Mouse (Mus musculus) cerebellum, adult 2 months (tissue): Measurements from ENCODE around the gene Col5a3.

ENCODE experiments used
- CTCF ChIP-seq: fragments of 200-500 bp; IDR thresholded peaks from 2 replicates; pipeline ENCODE4 v1.5.1; 2011; ENCODE audit warnings: low read depth, mild to moderate bottlenecking, control low read depth, low read length, moderate library complexity, borderline replicate concordance; ENCODE audit not compliant: insufficient read depth
- POLR2A ChIP-seq: fragments of 200-500 bp; IDR thresholded peaks from 2 replicates; pipeline ENCODE4 v1.6.1; 2011; ENCODE audit warnings: low read length, control low read depth, borderline replicate concordance; ENCODE audit not compliant: insufficient read depth

DNA sequence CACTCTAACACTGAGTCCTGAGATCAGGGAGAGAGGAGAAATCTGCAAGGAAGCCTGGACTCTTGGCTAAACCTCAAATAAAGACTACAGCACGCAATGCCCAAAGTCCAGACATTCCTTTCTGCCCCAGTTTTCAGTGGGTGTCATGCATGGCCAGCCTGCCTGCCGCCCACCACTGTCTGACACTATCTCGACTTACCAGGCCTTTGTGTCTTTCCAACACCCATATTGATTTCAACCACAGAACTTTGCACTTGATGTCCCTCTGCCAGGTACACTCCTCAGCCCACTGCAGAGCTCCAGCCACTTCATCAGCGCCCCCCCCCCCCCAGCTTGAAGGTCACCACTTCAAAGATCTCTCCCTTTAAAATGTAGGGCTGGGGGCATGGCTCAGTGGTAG lies 47.4 kb upstream of the Col5a3 start:
- TF ChIP-seq POLR2A (no peak), CTCF (no peak)
